Mouse (Mus musculus): Measurements from ENCODE around the gene Dennd1a.

GRCm38 (mm10) chr2:37796021-37796420 is 491.2 kb downstream of the Dennd1a start:
- no peak for TF ChIP-seq CTCF (IDR thresholded peaks at IDR 0.05; ENCODE audit: low read depth)
- no peak for TF ChIP-seq EP300 (optimal IDR thresholded peaks at IDR 0.05)

Data from stomach, postnatal 0 days (tissue).